Mouse (Mus musculus) gastrocnemius, adult 18-20 months (tissue): ENCODE results near the gene Maoa. TPM values are rescaled to one million over a fixed set of nuclear protein-coding genes. Genes with fewer than 3 reads are reported as not detected.
A peak's percentile ranks its signal among the peaks of the same experiment; 100 is the strongest.

Experiments used
- DNase-seq: peaks from one replicate; pipeline ENCODE4 v3.0.0; 2021; ENCODE audit warnings: low spot score
- long read RNA-seq, 2 experiments: library from polyadenylated mRNA; stranded (forward); transcript quantifications; one replicate each; pipeline ENCODE4 v2.0.0; 2021
- total RNA-seq, 2 experiments: library from RNA; stranded (reverse); gene quantifications; 2 replicates each; pipeline ENCODE4 v1.2.3; 2021

The Maoa gene
- total RNA-seq, result 1 to 10 TPM; 3.6 to 5.3 TPM
- long read RNA-seq, experiment 1, full-length matches to known transcripts, result 7 of 9 reads
- long read RNA-seq, experiment 1, partial matches to known transcripts, result 0 of 9 reads
- long read RNA-seq, experiment 1, other reads (novel, unspliced or antisense), result 2 of 9 reads
- long read RNA-seq, experiment 2, full-length matches to known transcripts, result 4 of 6 reads
- long read RNA-seq, experiment 2, partial matches to known transcripts, result 0 of 6 reads
- long read RNA-seq, experiment 2, other reads (novel, unspliced or antisense), result 2 of 6 reads

DNA sequence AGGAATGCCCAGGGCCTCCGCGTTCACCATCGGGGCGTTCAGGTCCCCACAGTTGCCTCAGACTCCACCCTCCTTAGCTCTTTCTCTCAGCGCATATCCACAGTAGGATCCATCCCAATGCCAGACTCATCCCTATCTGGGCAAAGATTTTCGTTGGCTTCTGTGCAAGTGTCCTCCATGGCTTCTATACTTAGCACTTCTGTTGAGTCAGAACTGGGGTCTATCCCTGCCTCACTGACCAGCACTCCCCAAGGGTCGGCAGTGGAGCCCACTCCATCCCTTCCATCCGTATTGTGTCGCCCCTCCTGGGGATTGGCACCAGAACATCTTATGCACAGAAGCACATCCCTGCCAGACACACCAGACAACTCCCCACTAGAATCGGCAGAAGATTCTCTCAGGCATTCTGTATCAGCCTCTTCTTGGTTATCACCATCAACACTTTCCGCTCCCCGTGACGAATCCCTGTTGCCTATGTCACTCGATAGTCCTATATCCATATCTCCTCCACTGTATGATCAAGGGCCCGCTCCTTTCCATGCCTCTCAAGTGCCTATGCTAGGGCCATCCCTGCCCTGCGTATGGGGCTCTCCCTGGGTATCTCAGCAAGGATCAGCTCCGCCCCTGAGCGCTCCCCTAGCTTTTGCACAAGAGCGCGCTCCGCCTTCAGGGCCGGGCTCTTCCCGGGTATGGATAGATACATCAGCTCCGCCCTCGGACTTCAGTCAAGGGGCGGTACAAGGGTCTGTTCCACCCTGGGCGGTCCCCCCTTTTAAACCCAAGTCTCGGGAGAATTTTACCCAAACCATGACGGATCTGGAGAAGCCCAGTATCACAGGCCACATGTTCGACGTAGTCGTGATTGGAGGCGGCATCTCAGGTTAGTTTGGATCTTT is at the start of gene Maoa:
Gene Maoa, plus strand, starts transcription at position 665 of the 896 bp plus-strand sequence.
- peak; percentile 65 for DNase-seq

- DNase-seq, result peak; percentile 87
These were observed 1.1 kb upstream of the Maoa start for GRCm38 (mm10) chrX:16618225-16619033.

DNA sequence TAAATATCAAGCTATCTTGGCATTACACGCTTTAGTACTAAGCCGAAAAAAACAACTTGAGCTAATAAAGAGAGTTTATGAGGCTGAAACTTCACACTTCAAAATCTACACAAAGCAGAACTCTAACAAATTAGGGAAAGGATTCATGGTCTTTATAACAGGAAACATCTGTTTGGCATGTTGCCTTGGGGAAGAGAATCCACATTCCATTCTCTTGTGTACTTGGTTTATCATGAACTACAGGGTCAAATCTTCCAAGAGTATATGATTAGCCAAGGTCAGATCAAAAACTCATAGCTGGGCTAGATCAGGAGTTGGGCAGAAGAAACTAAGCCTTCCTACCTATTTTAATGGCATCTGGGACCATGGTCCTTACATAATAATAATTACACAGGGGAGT is 37.0 kb downstream of the Maoa start:
- peak; percentile 2 for DNase-seq

DNA sequence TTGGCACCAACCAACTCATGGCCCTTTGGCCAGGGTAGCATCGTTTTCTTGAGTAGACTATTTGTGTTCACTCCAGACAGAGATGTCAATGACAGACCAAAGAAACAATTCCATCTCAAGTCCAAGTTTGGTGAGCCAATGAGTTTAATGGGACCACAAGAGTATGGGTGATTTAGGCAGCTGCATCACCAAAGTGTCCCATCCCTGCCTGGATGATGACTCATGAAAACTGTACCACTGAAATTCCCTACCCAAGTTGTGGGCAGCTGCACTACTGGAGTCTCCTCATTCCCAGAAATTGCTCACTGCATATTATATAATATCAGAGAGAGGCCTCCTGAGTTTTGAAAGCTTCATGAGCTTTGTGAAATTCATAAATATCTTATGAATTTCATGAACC is 86.6 kb downstream of the Maoa start:
- DNase-seq, result no peak

DNA sequence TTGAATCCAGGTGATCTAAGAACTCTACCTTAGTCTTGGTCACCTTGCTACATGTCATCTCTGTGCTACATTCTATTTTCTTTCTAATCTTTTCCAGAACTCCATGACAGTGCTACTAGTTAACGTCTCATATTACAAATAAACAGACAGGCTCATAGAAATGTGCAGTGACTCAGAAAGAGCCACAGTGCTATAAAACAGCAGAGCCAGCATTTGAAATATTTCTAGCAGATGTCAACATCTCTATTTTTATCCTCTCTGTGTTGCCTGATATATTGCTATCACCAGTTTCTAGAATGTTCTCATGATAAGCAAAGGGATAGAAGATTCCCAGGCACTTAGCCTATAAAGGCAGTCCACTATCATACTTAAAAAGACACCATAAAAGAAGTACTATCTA is 94.5 kb downstream of the Maoa start:
- DNase-seq, result no peak

Other genes with a start within 250 kb of the Maoa start
- not detected for gene Cypt1, start 96.8 kb upstream of the Maoa start, total RNA-seq
- gene Maob, start 197.7 kb downstream of the Maoa start, total RNA-seq, result 10 to 100 TPM; 15.3 to 22.0 TPM